Mouse (Mus musculus) MEL (cell line): Measurements from ENCODE around the gene Extl1.

Experiments used
- BHLHE40 ChIP-seq: IDR thresholded peaks from 2 replicates; pipeline ENCODE4 v1.6.1; 2012; ENCODE audit warnings: low read depth, mild to moderate bottlenecking, inconsistent platforms, low read length, improper control_type of control experiment, borderline replicate concordance
- CHD2 ChIP-seq: IDR thresholded peaks from 2 replicates; pipeline ENCODE4 v1.6.1; 2011; ENCODE audit warnings: low read length, improper control_type of control experiment
- CTCF ChIP-seq, 3 experiments: IDR thresholded peaks in 2 of 3; conservative IDR thresholded peaks in 1 of 3; 2 replicates each; pipeline ENCODE4 v1.5.1; 2011 to 2012; ENCODE audit warnings: low read length in 3 of 3, low read depth in 2 of 3, mild to moderate bottlenecking in 2 of 3, improper control_type of control experiment in 1 of 3, inconsistent platforms in 1 of 3, mixed read lengths in 1 of 3, moderate library complexity in 1 of 3; ENCODE audit not compliant: control insufficient read depth in 1 of 3, insufficient read depth in 1 of 3, poor library complexity in 1 of 3, severe bottlenecking in 1 of 3
- EP300 ChIP-seq, 2 experiments: IDR thresholded peaks; 2 replicates each; pipeline ENCODE4 v1.6.1; 2011; ENCODE audit warnings: improper control_type of control experiment in 2 of 2, low read length in 2 of 2, low read depth in 1 of 2, mild to moderate bottlenecking in 1 of 2
- GATA1 ChIP-seq: IDR thresholded peaks from 2 replicates; pipeline ENCODE4 v1.6.1; 2011; ENCODE audit warnings: low read depth, low read length, improper control_type of control experiment
- MAX ChIP-seq: IDR thresholded peaks from 2 replicates; pipeline ENCODE4 v1.6.1; 2011; ENCODE audit warnings: low read length, improper control_type of control experiment
- POLR2A ChIP-seq, 2 experiments: IDR thresholded peaks; 2 replicates each; pipeline ENCODE4 v1.6.1; 2011 to 2012; ENCODE audit warnings: low read length in 2 of 2, mild to moderate bottlenecking in 2 of 2, control low read depth in 1 of 2, improper control_type of control experiment in 1 of 2, low read depth in 1 of 2, moderate library complexity in 1 of 2; ENCODE audit not compliant: control insufficient read depth in 1 of 2, insufficient read depth in 1 of 2, poor library complexity in 1 of 2
- POLR2AphosphoS2 ChIP-seq: IDR thresholded peaks from 2 replicates; pipeline ENCODE4 v1.6.1; 2011; ENCODE audit warnings: low read length, improper control_type of control experiment
- TCF12 ChIP-seq: IDR thresholded peaks from 2 replicates; pipeline ENCODE4 v1.6.1; 2014; ENCODE audit warnings: low read depth, mild to moderate bottlenecking, inconsistent platforms, low read length, improper control_type of control experiment, moderate library complexity
- UBTF ChIP-seq: IDR thresholded peaks from 2 replicates; pipeline ENCODE4 v1.6.1; 2012; ENCODE audit warnings: low read depth, mild to moderate bottlenecking, inconsistent platforms, low read length, improper control_type of control experiment, moderate library complexity, borderline replicate concordance; ENCODE audit not compliant: insufficient read depth

DNA sequence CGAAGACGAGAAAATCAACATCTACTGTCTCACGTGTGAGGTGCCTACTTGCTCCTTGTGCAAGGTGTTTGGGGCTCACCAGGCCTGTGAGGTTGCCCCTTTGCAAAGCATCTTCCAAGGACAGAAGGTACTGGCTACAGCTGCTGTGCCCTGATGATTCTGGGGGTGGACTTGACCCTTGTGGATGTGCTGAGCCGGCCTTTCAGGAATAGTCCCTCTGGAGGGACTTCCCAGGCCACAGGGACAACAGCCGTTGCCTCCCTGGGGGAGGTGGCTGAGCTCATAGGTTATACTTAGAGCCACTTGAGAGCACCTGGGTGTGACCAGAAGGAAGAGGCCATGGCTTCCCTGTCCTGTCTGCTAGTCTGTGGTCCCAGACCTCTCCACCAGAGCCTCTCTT lies 64.0 kb downstream of the Extl1 start:
- TF ChIP-seq GATA1 (no peak), POLR2A (IDR thresholded peaks at IDR 0.05; ENCODE audit: control insufficient read depth in 1 of 2, insufficient read depth in 1 of 2, low read depth in 1 of 2, low read length in 2 of 2, poor library complexity in 1 of 2) (no peak), MAX (no peak), CTCF (IDR thresholded peaks at IDR 0.05 in 2 of 3, conservative IDR thresholded peaks at IDR 0.05 in 1 of 3; ENCODE audit: control insufficient read depth in 1 of 3, insufficient read depth in 1 of 3, low read depth in 2 of 3, low read length in 3 of 3, poor library complexity in 1 of 3, severe bottlenecking in 1 of 3) (no peak), CHD2 (no peak), POLR2AphosphoS2 (no peak), TCF12 (no peak), BHLHE40 (no peak), UBTF (no peak), EP300 (IDR thresholded peaks at IDR 0.05; ENCODE audit: low read depth in 1 of 2, low read length in 2 of 2) (no peak)
